Mouse (Mus musculus) myocyte (in vitro differentiated cells): ENCODE data around the gene Slc27a5.

Experiments
- CEBPB ChIP-seq: IDR thresholded peaks from 2 replicates; pipeline ENCODE4 v1.6.1; 2011; ENCODE audit warnings: mild to moderate bottlenecking, moderate library complexity; ENCODE audit not compliant: poor library complexity, insufficient read depth, severe bottlenecking
- E2F4 ChIP-seq: IDR thresholded peaks from one replicate; pipeline ENCODE4 v1.6.1; 2011; ENCODE audit warnings: mild to moderate bottlenecking, control low read depth, moderate library complexity; ENCODE audit not compliant: insufficient read depth
- MYOD1 ChIP-seq, 3 experiments: IDR thresholded peaks; one replicate each; pipeline ENCODE4 v1.6.1; 2011; ENCODE audit warnings: control low read depth in 2 of 3, low read depth in 2 of 3, mild to moderate bottlenecking in 2 of 3, moderate library complexity in 1 of 3; ENCODE audit not compliant: insufficient read length in 2 of 3, control insufficient read depth in 1 of 3
- MYOG ChIP-seq, 3 experiments: IDR thresholded peaks; one replicate each; pipeline ENCODE4 v1.6.1; 2011; ENCODE audit warnings: control low read depth in 2 of 3, low read depth in 2 of 3, mild to moderate bottlenecking in 2 of 3; ENCODE audit not compliant: insufficient read length in 2 of 3, control insufficient read depth in 1 of 3, insufficient read depth in 1 of 3
- POLR2A ChIP-seq: IDR thresholded peaks from one replicate; pipeline ENCODE4 v1.6.1; 2011; ENCODE audit warnings: low read depth, mild to moderate bottlenecking, control low read depth, moderate library complexity; ENCODE audit not compliant: insufficient read length
- POLR2AphosphoS2 ChIP-seq: IDR thresholded peaks from one replicate; pipeline ENCODE4 v1.6.1; 2011; ENCODE audit warnings: low read depth, control low read depth; ENCODE audit not compliant: insufficient read length
- SRF ChIP-seq: IDR thresholded peaks from one replicate; pipeline ENCODE4 v1.6.1; 2011; ENCODE audit warnings: low read depth; ENCODE audit not compliant: control insufficient read depth, insufficient read length
- TCF12 ChIP-seq: IDR thresholded peaks from one replicate; pipeline ENCODE4 v1.6.1; 2011; ENCODE audit warnings: mild to moderate bottlenecking, control low read depth; ENCODE audit not compliant: poor library complexity, insufficient read depth, severe bottlenecking
- USF1 ChIP-seq: IDR thresholded peaks from one replicate; pipeline ENCODE4 v1.6.1; 2011; ENCODE audit warnings: low read depth, mild to moderate bottlenecking, control low read depth, moderate library complexity

GRCm38 (mm10) chr7:12978931-12979722 lies 18.9 kb downstream of the Slc27a5 start:
- TF ChIP-seq TCF12 (no peak), E2F4 (no peak), MYOD1 (IDR thresholded peaks at IDR 0.05; ENCODE audit: control insufficient read depth in 1 of 3, insufficient read length in 2 of 3, low read depth in 2 of 3) (no peak), POLR2A (no peak), MYOG (IDR thresholded peaks at IDR 0.05; ENCODE audit: control insufficient read depth in 1 of 3, insufficient read depth in 1 of 3, insufficient read length in 2 of 3, low read depth in 2 of 3) (no peak), CEBPB (no peak), POLR2AphosphoS2 (no peak), USF1 (no peak), SRF (no peak)
